Mouse (Mus musculus) intestine, embryonic 14.5 days (tissue): ENCODE measurements at regions not wholly inside any gene's neighbourhood (a gene's known extent, or its start where the extent isn't known, plus 50 kb on each side); places are given as distances from the start of the nearest gene placed in this dataset.

Source experiments
- ATAC-seq: fragments of 200-750 bp; cut with Nextera tagmentation; replicated peaks from 2 replicates; pipeline ENCODE4 v1.8.0; 2017; ENCODE audit warnings: low read depth, moderate number of reproducible peaks, moderate TSS enrichment, moderate library complexity; ENCODE audit not compliant: low FRiP score, low TSS enrichment
- DNase-seq: peaks from one replicate; pipeline ENCODE4 v3.0.0-alpha.2; 2018; ENCODE audit warnings: low spot score
- H3K27ac ChIP-seq: fragments of 300-500 bp; sonication (generic); 2 replicates; pipeline ENCODE4 v1.5.1; 2014; ENCODE audit warnings: low read depth, mild to moderate bottlenecking, control low read depth
- H3K27me3 ChIP-seq: fragments of 300-500 bp; sonication (generic); replicated peaks from 2 replicates; pipeline ENCODE4 v1.6.1; 2014; ENCODE audit warnings: low read length, control low read depth; ENCODE audit not compliant: control insufficient read depth, insufficient read depth
- H3K36me3 ChIP-seq: fragments of 300-500 bp; sonication (generic); 2 replicates; pipeline ENCODE4 v1.6.1; 2014; ENCODE audit warnings: low read length, control low read depth; ENCODE audit not compliant: control insufficient read depth, insufficient read depth
- H3K4me1 ChIP-seq: fragments of 300-500 bp; sonication (generic); replicated peaks from 2 replicates; pipeline ENCODE4 v1.6.1; 2014; ENCODE audit warnings: low read length, control low read depth, mixed read lengths; ENCODE audit not compliant: control insufficient read depth, insufficient read depth
- H3K4me2 ChIP-seq: fragments of 300-500 bp; sonication (generic); 2 replicates; pipeline ENCODE4 v1.6.1; 2014; ENCODE audit warnings: low read length
- H3K4me3 ChIP-seq: fragments of 300-500 bp; sonication (generic); 2 replicates; pipeline ENCODE4 v1.5.1; 2014; ENCODE audit warnings: low read depth, low read length, control low read depth, mixed read lengths
- H3K9ac ChIP-seq: fragments of 300-500 bp; sonication (generic); 2 replicates; pipeline ENCODE4 v1.6.1; 2014; ENCODE audit warnings: mild to moderate bottlenecking, low read length
- H3K9me3 ChIP-seq: fragments of 300-500 bp; sonication (generic); 2 replicates; pipeline ENCODE4 v1.6.1; 2016; ENCODE audit warnings: low read length, control low read depth; ENCODE audit not compliant: control insufficient read depth
- WGBS: fragments of 180-500 bp; shearing (Covaris S2); extraction: QIAGEN DNeasy Blood & Tissue Kit; methylation state at CpG from one replicate; pipeline ENCODE4 v1.1.7; 2014; 5-methylcytosine and 5-hydroxymethylcytosine counted together

- Histone ChIP-seq H3K27ac (no peak overlapping the region), H3K9ac (no peak overlapping the region), H3K4me2 (no peak overlapping the region), H3K9me3 (no peaks in the 10 kb centered on the region), H3K4me1 (no peaks in the 10 kb centered on the region), H3K36me3 (no peaks in the 10 kb centered on the region), H3K4me3 (no peak overlapping the region), H3K27me3 (no peaks in the 10 kb centered on the region)
- ATAC-seq (no peak), DNase-seq (no peak)
- WGBS, result 63% methylated on average over 11 of the region's 11 CpGs
Measured at GRCm38 (mm10) chr14:98863598-98863997, 130.5 kb downstream of the Rpl36a-ps1 start.

- Histone ChIP-seq H3K36me3 (no peaks in the 10 kb centered on the region), H3K4me2 (no peak overlapping the region), H3K9ac (no peak overlapping the region), H3K27me3 (no peaks in the 10 kb centered on the region), H3K9me3 (no peaks in the 10 kb centered on the region), H3K27ac (no peak overlapping the region), H3K4me1 (no peaks in the 10 kb centered on the region), H3K4me3 (no peak overlapping the region)
- WGBS, result 73% methylated on average over 5 of the region's 5 CpGs
- ATAC-seq, result no peak
- no peak for DNase-seq
Measured at GRCm38 (mm10) chr14:98862095-98862735, 131.9 kb downstream of the Rpl36a-ps1 start.

- Histone ChIP-seq H3K36me3 (no peaks in the 10 kb centered on the region), H3K4me2 (no peak overlapping the region), H3K9ac (no peak overlapping the region), H3K27me3 (no peaks in the 10 kb centered on the region), H3K9me3 (no peaks in the 10 kb centered on the region), H3K4me1 (no peaks in the 10 kb centered on the region), H3K4me3 (no peak overlapping the region), H3K27ac (no peak overlapping the region)
- DNase-seq (no peak), ATAC-seq (no peak)
- 86% methylated on average over 7 of the region's 7 CpGs for WGBS
Measured at GRCm38 (mm10) chr14:98858801-98859200, 135.3 kb downstream of the Rpl36a-ps1 start.

DNA sequence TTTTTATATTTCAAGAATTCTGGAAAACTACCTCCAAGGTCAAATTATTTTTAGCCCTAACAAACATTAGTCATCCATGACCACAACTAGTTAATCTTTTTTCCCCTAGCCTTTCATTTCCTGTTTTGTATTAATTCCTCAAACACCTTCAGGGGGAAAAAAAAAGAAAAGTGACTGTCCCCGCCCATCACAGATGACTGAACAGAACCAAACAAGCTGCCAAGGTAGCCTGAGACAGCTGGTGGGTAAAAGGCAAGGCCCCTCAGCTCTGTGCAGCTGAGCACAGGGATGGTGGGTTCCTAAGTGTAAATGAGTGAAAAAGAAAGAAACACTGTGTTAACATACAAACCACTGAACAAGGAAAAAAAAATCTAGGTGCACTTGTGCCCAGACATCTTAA lies 145.6 kb downstream of the Rpl36a-ps1 start:
- no peak for ATAC-seq
- H3K27ac ChIP-seq, result no peak overlapping the region
- 0 out of 2 replicates have a peak, but pooled peaks cover 6% of the 10 kb centered on the region for H3K4me1 ChIP-seq
- no peaks in the 10 kb centered on the region for H3K27me3 ChIP-seq
- DNase-seq, result no peak
- 54% methylated on average over 1 of the region's 1 CpGs for WGBS
- no peaks in the 10 kb centered on the region for H3K9me3 ChIP-seq
- no peak overlapping the region for H3K4me3 ChIP-seq
- no peaks in the 10 kb centered on the region for H3K36me3 ChIP-seq
- no peak overlapping the region for H3K9ac ChIP-seq
- no peak overlapping the region for H3K4me2 ChIP-seq

DNA sequence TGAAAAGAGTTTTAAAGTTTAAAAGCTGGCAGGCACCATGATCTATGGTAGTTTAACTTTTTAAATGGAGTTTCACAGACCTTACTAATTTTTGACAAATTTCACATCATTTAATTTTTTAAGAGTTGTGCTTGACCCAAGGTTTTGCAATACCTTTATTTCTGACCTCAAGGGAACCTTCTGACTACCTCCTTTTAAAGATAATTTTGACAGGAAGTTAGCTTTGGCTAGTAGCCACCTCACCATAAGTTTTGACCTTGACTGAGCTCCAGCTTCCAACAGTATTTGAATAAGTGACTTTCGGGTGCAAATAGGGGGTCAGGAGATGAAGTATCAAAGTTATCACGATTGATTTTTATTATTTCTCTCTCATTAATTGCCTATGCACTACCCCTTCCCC lies 149.9 kb downstream of the Rpl36a-ps1 start:
- no peak overlapping the region for H3K9ac ChIP-seq
- WGBS, result 79% methylated on average over 2 of the region's 2 CpGs
- no peak for DNase-seq
- H3K9me3 ChIP-seq, result no peaks in the 10 kb centered on the region
- H3K4me3 ChIP-seq, result no peak overlapping the region
- ATAC-seq, result no peak
- no peaks in the 10 kb centered on the region for H3K27me3 ChIP-seq
- no peak overlapping the region for H3K27ac ChIP-seq
- H3K36me3 ChIP-seq, result no peaks in the 10 kb centered on the region
- no peaks in the 10 kb centered on the region for H3K4me1 ChIP-seq
- H3K4me2 ChIP-seq, result no peak overlapping the region

DNA sequence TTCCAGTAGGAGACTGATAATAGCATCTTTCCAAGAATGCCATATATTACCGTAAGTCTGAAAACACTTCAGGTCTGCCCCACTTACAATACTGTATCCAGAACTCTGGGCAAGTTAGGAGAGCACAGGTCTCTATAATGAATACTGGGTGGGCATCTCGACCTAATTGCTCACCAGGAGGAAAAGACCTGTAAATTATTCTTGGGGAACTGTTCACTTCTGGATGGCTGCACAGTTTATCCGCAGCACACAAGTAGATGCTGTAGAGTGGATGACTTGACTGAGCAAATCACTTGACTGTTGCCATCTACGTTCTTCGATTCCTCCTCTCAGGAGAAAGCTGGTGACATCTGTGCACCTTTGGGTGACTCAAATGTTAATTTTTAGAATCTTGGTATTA lies 159.8 kb downstream of the Rpl36a-ps1 start:
- H3K36me3 ChIP-seq, result no peaks in the 10 kb centered on the region
- no peak overlapping the region for H3K27ac ChIP-seq
- no peaks in the 10 kb centered on the region for H3K4me1 ChIP-seq
- no peak overlapping the region for H3K4me3 ChIP-seq
- no peaks in the 10 kb centered on the region for H3K27me3 ChIP-seq
- no peak overlapping the region for H3K9ac ChIP-seq
- ATAC-seq (no peak), DNase-seq (no peak)
- H3K4me2 ChIP-seq, result no peak overlapping the region
- WGBS, result 85% methylated on average over 5 of the region's 5 CpGs
- no peaks in the 10 kb centered on the region for H3K9me3 ChIP-seq

GRCm38 (mm10) chr14:98833230-98833999 lies 160.7 kb downstream of the Rpl36a-ps1 start:
- Histone ChIP-seq H3K4me3 (no peak overlapping the region), H3K36me3 (no peaks in the 10 kb centered on the region), H3K9me3 (no peaks in the 10 kb centered on the region), H3K4me2 (no peak overlapping the region), H3K27me3 (no peaks in the 10 kb centered on the region), H3K4me1 (no peaks in the 10 kb centered on the region), H3K9ac (no peak overlapping the region), H3K27ac (no peak overlapping the region)
- WGBS, result 71% methylated on average over 13 of the region's 13 CpGs
- DNase-seq (no peak), ATAC-seq (no peak)

- Histone ChIP-seq H3K4me2 (no peak overlapping the region), H3K4me3 (no peak overlapping the region), H3K4me1 (no peaks in the 10 kb centered on the region), H3K27me3 (no peaks in the 10 kb centered on the region), H3K36me3 (no peaks in the 10 kb centered on the region), H3K9ac (no peak overlapping the region), H3K27ac (no peak overlapping the region), H3K9me3 (no peaks in the 10 kb centered on the region)
- 70% methylated on average over 7 of the region's 7 CpGs for WGBS
- no peak for DNase-seq
- ATAC-seq, result no peak
Measured at GRCm38 (mm10) chr14:98832401-98832800, 161.7 kb downstream of the Rpl36a-ps1 start.
